Mouse (Mus musculus): ENCODE results near the gene Cox6b1. TPM values are rescaled to one million over a fixed set of nuclear protein-coding genes. Genes with fewer than 3 reads are reported as not detected.

Cox6b1 gene
- polyA plus RNA-seq, 1 experiment: 15.7 TPM

DNA sequence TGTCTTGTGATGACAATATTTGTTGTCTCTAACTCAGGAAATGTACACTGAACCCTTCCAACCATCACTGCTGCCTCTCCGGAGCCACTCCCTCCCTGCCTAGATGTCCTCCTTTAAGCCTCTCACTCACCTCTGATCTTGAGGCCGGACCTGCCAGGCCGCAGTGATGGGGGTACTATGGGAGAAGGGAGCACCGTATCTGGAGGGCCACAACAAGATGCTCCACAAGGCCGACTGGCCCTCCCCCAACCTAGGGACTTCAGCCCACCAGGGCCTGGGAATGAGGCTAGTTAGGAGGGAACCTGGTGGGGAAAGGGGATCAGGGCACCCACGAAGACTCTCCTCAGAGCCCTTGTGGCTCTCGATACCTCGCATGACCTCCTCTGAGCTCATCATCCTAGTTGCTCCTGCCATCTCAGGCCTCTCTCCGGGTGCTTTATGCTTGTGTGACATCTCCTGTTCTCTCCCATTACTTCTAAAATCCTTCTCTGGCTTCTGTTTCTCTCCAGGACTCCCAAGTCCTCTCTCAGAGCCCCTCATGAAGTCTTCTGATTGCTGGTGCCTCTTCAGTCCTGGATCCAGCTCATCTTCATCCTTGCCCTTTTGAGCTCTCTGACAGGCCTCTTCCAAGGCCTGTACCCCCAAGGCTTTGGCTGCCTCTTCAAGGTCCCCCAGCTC, 34.9 kb downstream of the Cox6b1 start:
- Histone ChIP-seq H3K9me3 (ENCODE audit: control insufficient read depth, low read length) (no peaks in the 10 kb centered on the region), H3K4me1 (ENCODE audit: control insufficient read depth) (peaks cover 64% of the 10 kb centered on the region), H3K27me3 (ENCODE audit: control insufficient read depth) (peaks cover 8% of the 10 kb centered on the region), H3K4me3 (replicated peaks) (no peak overlapping the region), H3K36me3 (ENCODE audit: control insufficient read depth) (peaks cover 13% of the 10 kb centered on the region)
- TF ChIP-seq TAL1 (IDR thresholded peaks at IDR 0.05; ENCODE audit: low read length) (no peak), GATA1 (IDR thresholded peaks at IDR 0.05; ENCODE audit: low read length) (no peak)

DNA sequence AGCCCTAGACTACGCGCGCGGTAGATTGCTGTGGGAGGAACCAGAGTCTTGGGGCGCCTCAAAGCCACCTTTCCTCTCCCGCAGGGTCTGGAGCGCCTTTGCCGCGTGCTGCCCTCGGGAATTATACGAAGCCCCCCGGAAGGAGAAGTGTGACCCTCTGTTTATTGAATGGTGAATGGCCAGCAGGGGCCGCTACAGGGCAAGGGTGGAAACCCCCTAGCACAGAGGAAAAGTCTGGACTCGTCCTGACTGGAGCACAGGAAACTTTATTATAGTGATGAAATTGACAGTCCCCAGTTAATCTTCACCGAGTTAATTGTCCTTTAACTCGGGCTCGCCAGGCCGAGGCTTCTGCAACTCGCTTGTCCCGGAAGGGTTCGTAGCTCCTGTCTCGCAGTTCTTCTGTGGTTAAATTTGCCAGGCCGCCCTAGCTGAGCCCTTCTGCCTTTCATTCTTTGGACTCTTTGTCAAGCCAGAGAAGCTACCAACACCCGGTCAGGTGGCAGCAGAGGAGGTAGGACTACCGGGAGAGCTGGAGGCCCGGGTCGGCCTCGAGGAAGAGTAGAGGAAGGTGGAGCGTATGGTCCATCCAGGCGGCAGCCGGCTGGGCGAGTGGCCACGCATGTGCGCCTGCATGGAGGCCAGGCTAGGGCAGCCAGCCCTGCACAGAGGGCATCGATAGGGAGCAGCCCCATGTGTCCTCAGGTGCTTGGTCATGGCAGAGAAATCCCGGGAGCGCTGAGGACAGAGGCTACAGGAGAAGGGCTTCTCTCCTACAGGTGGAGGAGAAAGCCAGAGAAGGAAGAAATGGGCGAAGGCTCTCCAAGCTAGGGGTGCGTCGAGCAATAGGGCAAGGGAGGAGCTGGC, 36.3 kb downstream of the Cox6b1 start:
- H3K4me1 ChIP-seq (ENCODE audit: control insufficient read depth): peaks cover 65% of the 10 kb centered on the region
- no peaks in the 10 kb centered on the region; the same call in 1 of the 2 replicates for H3K27me3 ChIP-seq (ENCODE audit: control insufficient read depth)
- TF ChIP-seq TAL1 (IDR thresholded peaks at IDR 0.05; ENCODE audit: low read length) (no peak), GATA1 (IDR thresholded peaks at IDR 0.05; ENCODE audit: low read length) (no peak)
- H3K36me3 ChIP-seq (ENCODE audit: control insufficient read depth): peaks cover 27% of the 10 kb centered on the region
- peak overlapping the region; percentile 95 for H3K4me3 ChIP-seq (replicated peaks)
- no peaks in the 10 kb centered on the region for H3K9me3 ChIP-seq (ENCODE audit: control insufficient read depth, low read length)

DNA sequence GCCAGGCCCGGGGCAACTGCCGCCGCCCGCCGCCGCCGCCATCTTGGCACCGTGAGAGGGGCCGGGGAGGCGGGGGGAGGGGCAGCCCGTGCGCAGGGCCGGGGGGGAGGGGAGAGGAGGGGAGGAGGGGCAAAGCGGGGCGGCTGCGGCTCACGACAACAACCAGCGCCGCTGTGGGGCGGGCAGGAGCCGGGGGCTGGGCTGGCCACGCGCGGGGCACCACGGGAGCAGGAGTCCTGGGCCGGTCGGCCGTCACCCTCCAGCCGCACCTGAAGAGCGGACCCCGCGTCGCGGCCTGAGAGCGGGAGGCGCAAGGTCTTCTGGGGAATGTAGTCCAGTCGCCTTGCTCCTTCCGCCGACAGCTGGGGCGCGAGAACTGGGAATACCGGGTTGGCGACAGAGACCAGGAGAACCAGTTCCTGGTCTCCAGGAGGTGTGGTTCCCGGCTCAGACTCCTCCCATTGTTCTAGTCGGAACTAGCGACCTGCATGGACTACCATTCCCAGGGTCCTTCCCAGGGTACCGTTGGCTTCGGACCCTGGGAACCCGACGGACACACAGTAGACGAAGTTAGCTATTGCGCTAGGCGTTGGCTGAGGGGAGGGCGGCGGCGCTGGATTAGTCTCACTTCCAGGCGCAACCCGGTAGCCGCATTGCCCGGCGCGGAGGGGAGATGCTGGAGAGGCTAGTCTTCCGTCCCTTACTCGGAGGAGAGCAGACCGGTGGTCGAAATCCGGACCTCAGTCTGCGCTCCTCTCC, 37.1 kb downstream of the Cox6b1 start, which contains the start of gene Kmt2b:
Gene Kmt2b, minus strand, starts transcription at position 51 of the 759 bp plus-strand sequence.
- H3K27me3 ChIP-seq (ENCODE audit: control insufficient read depth): no peaks in the 10 kb centered on the region
- no peaks in the 10 kb centered on the region for H3K9me3 ChIP-seq (ENCODE audit: control insufficient read depth, low read length)
- H3K36me3 ChIP-seq (ENCODE audit: control insufficient read depth): peaks cover 35% of the 10 kb centered on the region
- TF ChIP-seq TAL1 (IDR thresholded peaks at IDR 0.05; ENCODE audit: low read length) (no peak), GATA1 (IDR thresholded peaks at IDR 0.05; ENCODE audit: low read length) (no peak)
- peak within 1 kb of the TSS; percentile 95 for H3K4me3 ChIP-seq (replicated peaks)
- H3K4me1 ChIP-seq (ENCODE audit: control insufficient read depth): peaks cover 59% of the 10 kb centered on the region

DNA sequence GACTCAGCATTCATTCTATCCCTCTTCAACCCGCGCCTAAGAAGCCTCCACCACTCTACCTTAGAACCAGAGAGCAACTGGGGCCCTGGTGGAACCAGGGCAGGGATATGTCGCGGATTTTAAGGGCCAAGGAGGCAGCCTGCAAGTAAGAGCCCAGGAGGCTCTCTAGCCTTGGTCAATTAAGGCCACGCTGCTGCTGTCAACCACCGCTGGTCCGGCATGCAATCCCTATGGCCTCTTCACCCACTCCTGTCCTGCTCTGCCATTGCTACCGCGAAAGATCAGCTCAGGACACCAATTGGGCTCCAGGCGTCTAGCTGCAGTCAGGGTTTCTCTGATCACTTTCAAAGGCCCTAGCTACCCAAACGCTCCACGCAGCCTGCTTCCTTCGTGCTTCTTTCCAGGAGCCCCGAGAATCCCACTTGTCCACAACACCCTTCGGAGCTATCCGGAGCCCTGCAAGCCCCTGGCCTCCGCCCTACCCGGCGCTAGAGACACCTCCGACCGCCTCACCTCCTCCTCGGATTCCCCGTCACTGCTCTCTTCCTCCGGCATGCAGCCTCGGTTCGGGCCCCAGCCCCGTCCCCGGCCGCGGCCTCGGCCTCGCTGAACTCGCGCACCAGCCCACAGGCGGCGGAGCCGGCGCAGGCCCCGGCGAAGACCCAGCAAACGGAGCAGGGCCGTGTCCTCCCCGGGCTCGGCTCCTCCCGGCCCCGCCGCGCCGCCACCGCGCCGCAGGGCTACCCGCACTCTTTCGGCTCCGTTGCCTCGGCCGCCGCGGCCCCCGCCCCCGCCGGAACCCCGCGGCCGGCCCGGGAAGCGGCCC, 37.9 kb downstream of the Cox6b1 start:
- Histone ChIP-seq H3K4me3 (replicated peaks) (peak overlapping the region; percentile 95), H3K36me3 (ENCODE audit: control insufficient read depth) (peaks cover 43% of the 10 kb centered on the region), H3K27me3 (ENCODE audit: control insufficient read depth) (no peaks in the 10 kb centered on the region), H3K4me1 (ENCODE audit: control insufficient read depth) (peaks cover 52% of the 10 kb centered on the region), H3K9me3 (ENCODE audit: control insufficient read depth, low read length) (no peaks in the 10 kb centered on the region)
- TF ChIP-seq TAL1 (IDR thresholded peaks at IDR 0.05; ENCODE audit: low read length): no peak
- TF ChIP-seq GATA1 (IDR thresholded peaks at IDR 0.05; ENCODE audit: low read length): no peak

DNA sequence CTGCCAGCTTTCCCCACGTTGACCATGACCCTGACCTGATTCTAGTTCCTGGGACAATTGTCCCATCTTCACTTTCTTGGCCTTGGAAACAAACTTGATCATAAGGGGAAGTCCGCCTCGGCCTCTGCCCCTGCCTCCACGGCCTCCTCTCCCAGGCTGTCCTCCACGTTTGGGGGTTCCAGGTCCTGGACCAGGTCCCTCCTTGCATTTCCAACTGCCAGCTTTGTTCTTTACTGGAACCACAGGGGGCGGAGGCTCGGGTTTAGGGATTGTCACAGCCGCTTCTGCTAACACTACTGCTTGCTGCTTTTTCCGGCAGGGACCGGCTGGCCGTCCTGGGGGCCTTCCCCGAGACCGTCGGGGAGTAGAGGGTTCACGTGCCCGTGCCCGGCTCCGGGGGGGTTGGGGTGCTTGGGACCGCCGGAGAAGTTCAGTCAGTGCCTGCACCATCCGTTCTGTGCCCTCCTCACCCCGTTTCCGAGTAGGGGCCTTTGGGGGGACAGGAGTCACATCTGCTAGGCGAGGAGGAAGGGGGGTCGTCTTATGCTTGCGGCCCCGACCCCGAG, 39.4 kb downstream of the Cox6b1 start:
- Histone ChIP-seq H3K4me1 (ENCODE audit: control insufficient read depth) (peaks cover 43% of the 10 kb centered on the region), H3K4me3 (replicated peaks) (peak overlapping the region; percentile 95)

DNA sequence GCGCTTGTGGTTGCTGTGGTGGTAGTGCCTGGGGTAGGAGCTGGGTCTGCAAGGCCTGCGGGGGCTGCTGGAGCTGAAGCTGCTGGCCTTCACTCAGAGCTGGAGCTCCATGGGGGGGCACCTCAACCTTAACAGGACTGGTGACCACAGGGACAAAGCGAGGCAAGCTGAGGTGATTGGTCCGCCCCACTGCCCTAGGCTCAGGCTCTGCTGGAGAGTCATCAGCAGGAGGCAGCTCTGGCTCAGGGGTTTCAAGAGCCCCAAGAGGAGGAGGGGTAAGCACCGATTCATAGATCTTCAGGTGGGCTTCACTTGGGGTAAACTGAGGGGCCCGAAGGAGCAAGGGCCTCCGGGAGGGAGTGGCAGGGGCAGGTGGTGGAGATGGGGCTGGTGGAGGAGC, 40.8 kb downstream of the Cox6b1 start:
- peaks cover 71% of the 10 kb centered on the region for H3K36me3 ChIP-seq (ENCODE audit: control insufficient read depth)
- no peaks in the 10 kb centered on the region for H3K27me3 ChIP-seq (ENCODE audit: control insufficient read depth)
- no peak for TF ChIP-seq GATA1 (IDR thresholded peaks at IDR 0.05; ENCODE audit: low read length)
- no peak for TF ChIP-seq TAL1 (IDR thresholded peaks at IDR 0.05; ENCODE audit: low read length)
- H3K4me3 ChIP-seq (replicated peaks): no peak overlapping the region
- peaks cover 39% of the 10 kb centered on the region for H3K4me1 ChIP-seq (ENCODE audit: control insufficient read depth)
- no peaks in the 10 kb centered on the region for H3K9me3 ChIP-seq (ENCODE audit: control insufficient read depth, low read length)

More for the DNA sequence above, 39.4 kb downstream of the Cox6b1 start:
- Histone ChIP-seq H3K36me3 (ENCODE audit: control insufficient read depth) (peaks cover 58% of the 10 kb centered on the region), H3K9me3 (ENCODE audit: control insufficient read depth, low read length) (no peaks in the 10 kb centered on the region), H3K27me3 (ENCODE audit: control insufficient read depth) (no peaks in the 10 kb centered on the region)
- TF ChIP-seq GATA1 (IDR thresholded peaks at IDR 0.05; ENCODE audit: low read length): no peak

DNA sequence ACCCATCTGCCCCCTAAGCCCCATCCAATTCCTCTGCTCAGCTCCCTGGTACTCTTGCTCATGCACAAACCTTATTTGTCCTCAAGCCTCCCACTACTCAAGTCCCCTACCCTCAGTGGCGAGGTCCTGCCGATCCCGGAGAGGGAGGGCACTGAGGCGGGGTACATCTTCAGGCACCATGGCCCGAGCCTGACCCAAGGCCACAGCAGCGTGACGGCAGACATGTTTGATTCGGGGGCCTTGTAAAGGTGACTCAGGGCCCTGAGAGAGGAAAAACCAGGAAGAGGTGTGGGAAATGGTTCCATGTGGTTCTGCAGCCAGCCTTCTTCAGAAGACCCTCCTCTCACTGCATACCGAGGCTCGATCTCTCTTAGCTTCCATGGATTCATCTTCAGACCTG, 41.6 kb downstream of the Cox6b1 start:
- Histone ChIP-seq H3K9me3 (ENCODE audit: control insufficient read depth, low read length) (no peaks in the 10 kb centered on the region), H3K4me3 (replicated peaks) (no peak overlapping the region), H3K27me3 (ENCODE audit: control insufficient read depth) (no peaks in the 10 kb centered on the region), H3K4me1 (ENCODE audit: control insufficient read depth) (peaks cover 30% of the 10 kb centered on the region), H3K36me3 (ENCODE audit: control insufficient read depth) (peaks cover 79% of the 10 kb centered on the region)
- TF ChIP-seq GATA1 (IDR thresholded peaks at IDR 0.05; ENCODE audit: low read length): no peak
- TF ChIP-seq TAL1 (IDR thresholded peaks at IDR 0.05; ENCODE audit: low read length): no peak

DNA sequence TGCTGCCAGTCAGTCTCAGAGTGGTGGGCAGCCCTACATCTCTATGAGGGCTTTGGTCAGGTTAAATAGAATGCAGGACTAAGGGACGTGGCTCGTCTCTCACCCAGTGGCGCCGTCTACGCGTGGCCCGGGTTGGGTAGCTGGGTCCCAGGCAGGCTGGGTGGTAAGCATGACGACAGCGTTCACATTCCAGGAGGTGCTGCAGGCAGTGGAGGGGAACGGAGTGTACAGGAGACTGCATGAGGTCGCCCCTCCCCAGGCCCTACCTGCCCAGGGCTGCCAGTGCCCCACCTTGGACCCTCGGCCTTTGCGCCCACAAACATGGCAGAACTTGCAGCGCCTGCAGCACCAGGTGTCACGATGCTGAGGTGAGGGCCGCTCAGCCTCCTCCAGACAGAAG, 44.4 kb downstream of the Cox6b1 start:
- Histone ChIP-seq H3K4me3 (replicated peaks) (no peak overlapping the region), H3K4me1 (ENCODE audit: control insufficient read depth) (peaks cover 11% of the 10 kb centered on the region), H3K9me3 (ENCODE audit: control insufficient read depth, low read length) (no peaks in the 10 kb centered on the region), H3K27me3 (ENCODE audit: control insufficient read depth) (no peaks in the 10 kb centered on the region), H3K36me3 (ENCODE audit: control insufficient read depth) (peaks cover 99% of the 10 kb centered on the region)
- TF ChIP-seq GATA1 (IDR thresholded peaks at IDR 0.05; ENCODE audit: low read length) (no peak), TAL1 (IDR thresholded peaks at IDR 0.05; ENCODE audit: low read length) (no peak)
